Mouse (Mus musculus) liver, adult 2 months (tissue): ENCODE data around the gene Gm49373.

Experiments
- CTCF ChIP-seq: fragments of 200-500 bp; IDR thresholded peaks from 2 replicates; pipeline ENCODE4 v1.5.1; 2011; ENCODE audit warnings: low read depth, low read length, control low read depth
- POLR2A ChIP-seq: fragments of 200-500 bp; IDR thresholded peaks from 2 replicates; pipeline ENCODE4 v1.6.1; 2011; ENCODE audit warnings: low read length, control low read depth; ENCODE audit not compliant: insufficient read depth; ENCODE audit errors: extremely low read depth

- no peak for TF ChIP-seq CTCF
- TF ChIP-seq POLR2A: peak; percentile 76
Measured at GRCm38 (mm10) chr9:21091707-21092320, 18.9 kb upstream of the Gm49373 start, which contains the start of the genes Gm38431 and Raver1.
